Mouse (Mus musculus) limb, embryonic 15.5 days (tissue): ENCODE measurements around the gene Sprr2b. TPM values are rescaled to one million over a fixed set of nuclear protein-coding genes. Genes with fewer than 3 reads are reported as not detected.
A peak's percentile ranks its signal among the peaks of the same experiment; 100 is the strongest.
"Not testable (repeated sequence)": the region's sequence is repeated elsewhere in the genome, so short reads cannot be mapped to it uniquely, and the experiment has no call there.

Experiments used
- ATAC-seq: fragments of 200-750 bp; cut with Nextera tagmentation; 2 replicates; pipeline ENCODE4 v1.8.0; 2017; ENCODE audit warnings: low read depth, moderate TSS enrichment; ENCODE audit not compliant: insufficient number of reproducible peaks, low FRiP score, low TSS enrichment
- H3K27ac ChIP-seq: fragments of 300-500 bp; sonication (generic); 2 replicates; pipeline ENCODE4 v1.5.1; 2015; ENCODE audit warnings: moderate library complexity, mild to moderate bottlenecking, inconsistent platforms
- H3K27me3 ChIP-seq: fragments of 300-500 bp; sonication (generic); 2 replicates; pipeline ENCODE4 v1.6.1; 2015; ENCODE audit warnings: inconsistent platforms
- H3K36me3 ChIP-seq: fragments of 300-500 bp; sonication (generic); 2 replicates; pipeline ENCODE4 v1.6.1; 2015; ENCODE audit warnings: inconsistent platforms
- H3K4me1 ChIP-seq: fragments of 300-500 bp; sonication (generic); 2 replicates; pipeline ENCODE4 v1.6.1; 2015; ENCODE audit warnings: inconsistent platforms
- H3K4me2 ChIP-seq: fragments of 300-500 bp; sonication (generic); 2 replicates; pipeline ENCODE4 v1.6.1; 2015; ENCODE audit warnings: mild to moderate bottlenecking, inconsistent platforms
- H3K4me3 ChIP-seq: fragments of 300-500 bp; sonication (generic); 2 replicates; pipeline ENCODE4 v1.5.1; 2015; ENCODE audit warnings: mild to moderate bottlenecking, inconsistent platforms
- H3K9ac ChIP-seq: fragments of 300-500 bp; sonication (generic); 2 replicates; pipeline ENCODE4 v1.6.1; 2015; ENCODE audit warnings: inconsistent platforms
- H3K9me3 ChIP-seq: fragments of 300-500 bp; sonication (generic); 2 replicates; pipeline ENCODE4 v1.6.1; 2016; ENCODE audit warnings: inconsistent platforms
- WGBS: fragments of 180-500 bp; shearing (Covaris S2); methylation state at CpG from one replicate; pipeline ENCODE4 v1.1.7; 2015; 5-methylcytosine and 5-hydroxymethylcytosine counted together
- polyA plus RNA-seq: library from polyadenylated mRNA; unstranded; fragments of >200 nt; fragmentation: Nextera tagmentation; extraction: Ambion mirVana; gene quantifications from 2 replicates; pipeline ENCODE4 v1.2.1, GENCODE M21; 2015

The Sprr2b gene
- polyA plus RNA-seq: 0.91 and 3.6 TPM in 2 replicates

GRCm38 (mm10) chr3:92316320-92316719 lies at the start of gene Sprr2b:
Gene Sprr2b (plus strand): TSS chr3:92316620.
- no peaks in the 10 kb centered on the region for H3K36me3 ChIP-seq
- no peaks in the 10 kb centered on the region for H3K9me3 ChIP-seq
- no peak within 1 kb of the TSS for H3K4me3 ChIP-seq
- ATAC-seq: no peak
- H3K4me2 ChIP-seq: no peak within 1 kb of the TSS
- WGBS: 74% methylated on average over 2 of the region's 2 CpGs
- H3K27me3 ChIP-seq: no peaks in the 10 kb centered on the region
- no peak within 1 kb of the TSS for H3K9ac ChIP-seq
- no peaks in the 10 kb centered on the region for H3K4me1 ChIP-seq
- H3K27ac ChIP-seq: no peak within 1 kb of the TSS

DNA sequence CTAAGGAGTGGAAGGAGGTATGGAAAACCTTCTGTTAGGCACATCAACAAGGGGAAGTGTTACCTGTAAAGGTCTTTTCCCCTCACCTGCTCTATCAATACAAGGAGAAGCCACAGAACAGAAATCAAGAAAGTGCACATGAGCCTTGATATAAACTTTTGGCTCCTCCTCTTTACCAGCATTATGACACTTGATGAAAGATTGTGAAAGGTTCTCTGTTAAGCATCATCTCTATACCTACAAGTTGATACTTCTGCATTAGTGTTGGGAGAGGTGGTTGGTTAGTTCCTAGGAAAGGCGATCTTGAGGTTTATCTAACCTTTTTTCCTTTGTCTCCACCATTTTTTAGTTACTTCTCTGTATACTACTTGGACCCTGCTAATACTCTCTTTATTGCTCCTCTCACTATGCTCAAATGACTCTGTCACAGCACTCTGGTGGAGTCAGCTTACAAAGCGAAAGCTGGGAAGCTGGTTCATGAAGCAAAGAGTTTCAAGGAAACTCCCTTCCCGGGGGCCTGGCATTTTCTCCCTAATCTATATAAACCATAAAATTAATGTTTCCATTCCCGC lies 44.9 kb upstream of the Sprr2b start:
- not testable (repeated sequence) for H3K4me3 ChIP-seq, H3K27ac ChIP-seq, ATAC-seq, H3K27me3 ChIP-seq, H3K9me3 ChIP-seq, H3K4me2 ChIP-seq, H3K9ac ChIP-seq, H3K4me1 ChIP-seq, H3K36me3 ChIP-seq
- no CpG with 5 or more reads among the region's 4 CpGs for WGBS

DNA sequence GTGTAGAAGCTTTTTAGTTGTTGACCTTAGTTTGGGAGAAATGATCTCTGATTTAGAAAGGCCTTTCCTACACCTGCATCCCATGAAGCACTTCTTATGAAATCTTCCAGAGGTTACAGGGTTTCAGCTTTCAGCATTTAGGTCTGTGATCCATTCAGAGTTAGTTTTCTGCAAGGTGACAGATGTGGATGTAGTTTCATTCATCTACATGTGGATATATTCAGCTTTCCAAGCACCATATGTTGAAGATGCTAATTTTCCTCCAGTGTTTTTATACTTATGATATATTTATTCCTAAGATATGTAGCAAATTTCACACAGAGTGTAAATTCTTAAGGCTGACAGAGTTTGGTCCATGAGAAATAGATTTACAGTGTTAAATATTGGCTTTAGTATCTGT lies 42.9 kb upstream of the Sprr2b start:
- ATAC-seq: peak; percentile 22; the same call in 1 of the 2 replicates
- H3K4me2 ChIP-seq, H3K4me1 ChIP-seq, H3K9me3 ChIP-seq, H3K36me3 ChIP-seq, H3K9ac ChIP-seq, H3K4me3 ChIP-seq, H3K27me3 ChIP-seq, H3K27ac ChIP-seq: not testable (repeated sequence)

DNA sequence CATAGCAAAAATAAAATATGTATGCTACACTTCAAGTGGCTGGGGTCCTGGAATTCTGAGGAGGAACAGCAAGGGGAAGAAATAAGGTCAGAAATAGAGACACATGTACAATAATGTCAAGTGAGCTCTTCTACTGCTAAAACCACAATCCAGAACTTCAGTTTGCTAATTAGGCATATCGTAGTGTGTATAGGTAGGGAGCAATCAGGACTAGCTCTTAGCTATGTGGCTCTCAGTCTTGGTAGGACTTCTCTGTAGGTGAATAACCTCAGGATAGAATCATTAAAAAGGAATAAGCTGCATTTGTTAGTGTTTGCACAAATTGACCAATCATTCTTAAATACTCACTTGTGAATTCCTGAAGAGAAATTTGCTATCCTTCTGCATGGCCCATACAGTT lies 42.4 kb upstream of the Sprr2b start:
- H3K9ac ChIP-seq, H3K27ac ChIP-seq, H3K4me2 ChIP-seq, H3K4me3 ChIP-seq, H3K4me1 ChIP-seq, H3K9me3 ChIP-seq, H3K27me3 ChIP-seq, H3K36me3 ChIP-seq: not testable (repeated sequence)
- 0 out of 2 replicates have a peak, but pooled peaks have one; percentile 14 for ATAC-seq
- no CpG with 5 or more reads among the region's 1 CpGs for WGBS

GRCm38 (mm10) chr3:92279663-92280062 lies 36.8 kb upstream of the Sprr2b start:
- not testable (repeated sequence) for ATAC-seq, H3K9me3 ChIP-seq, H3K27ac ChIP-seq, H3K36me3 ChIP-seq, H3K9ac ChIP-seq, H3K4me1 ChIP-seq, H3K4me2 ChIP-seq, H3K4me3 ChIP-seq, H3K27me3 ChIP-seq

GRCm38 (mm10) chr3:92280963-92281606 lies 35.3 kb upstream of the Sprr2b start:
- ATAC-seq, H3K27ac ChIP-seq, H3K4me3 ChIP-seq, H3K4me1 ChIP-seq, H3K27me3 ChIP-seq, H3K9ac ChIP-seq, H3K9me3 ChIP-seq, H3K4me2 ChIP-seq, H3K36me3 ChIP-seq: not testable (repeated sequence)
- WGBS: 81% methylated on average over 5 of the region's 12 CpGs

DNA sequence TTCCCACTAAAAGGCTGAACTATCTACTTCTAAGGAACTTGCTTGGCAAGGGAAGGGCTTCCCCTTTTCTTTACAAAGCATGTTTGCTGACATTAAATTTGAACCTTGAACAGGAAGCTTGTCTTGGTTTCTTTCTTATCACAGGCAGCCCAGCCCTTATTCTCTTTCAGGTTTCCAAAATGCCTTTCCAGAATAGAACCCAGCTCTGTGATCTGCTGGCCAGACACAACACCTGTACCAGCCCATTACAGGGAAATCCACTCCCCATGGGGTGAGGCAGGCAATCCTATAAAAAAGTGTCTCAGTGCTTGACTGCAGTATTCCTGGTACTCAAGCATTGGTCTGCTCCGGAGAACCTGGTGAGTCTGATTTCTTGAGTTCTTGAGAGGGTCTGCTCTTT lies 31.3 kb upstream of the Sprr2b start, which contains the start of gene Sprr2a3:
Gene Sprr2a3 (plus strand): TSS at position 317 of the 400 bp plus-strand sequence.
- not testable (repeated sequence) for H3K9ac ChIP-seq, H3K27ac ChIP-seq, H3K27me3 ChIP-seq, ATAC-seq, H3K36me3 ChIP-seq, H3K9me3 ChIP-seq, H3K4me1 ChIP-seq, H3K4me3 ChIP-seq, H3K4me2 ChIP-seq
- 71% methylated on average over 1 of the region's 1 CpGs for WGBS

- H3K9me3 ChIP-seq, H3K9ac ChIP-seq, H3K4me1 ChIP-seq, H3K36me3 ChIP-seq, ATAC-seq, H3K27ac ChIP-seq, H3K27me3 ChIP-seq, H3K4me2 ChIP-seq, H3K4me3 ChIP-seq: not testable (repeated sequence)
- 86% methylated on average over 6 of the region's 6 CpGs for WGBS
Measured at GRCm38 (mm10) chr3:92288489-92288888, 27.9 kb upstream of the Sprr2b start.

- WGBS: 80% methylated on average over 1 of the region's 1 CpGs
- no peak overlapping the region for H3K9ac ChIP-seq
- no peaks in the 10 kb centered on the region for H3K36me3 ChIP-seq
- H3K27me3 ChIP-seq: no peaks in the 10 kb centered on the region
- no peaks in the 10 kb centered on the region for H3K4me1 ChIP-seq
- H3K27ac ChIP-seq: no peak overlapping the region
- no peak for ATAC-seq
- H3K9me3 ChIP-seq: no peaks in the 10 kb centered on the region
- H3K4me2 ChIP-seq: no peak overlapping the region
- no peak overlapping the region for H3K4me3 ChIP-seq
Measured at GRCm38 (mm10) chr3:92307406-92307805, 9.0 kb upstream of the Sprr2b start.

DNA sequence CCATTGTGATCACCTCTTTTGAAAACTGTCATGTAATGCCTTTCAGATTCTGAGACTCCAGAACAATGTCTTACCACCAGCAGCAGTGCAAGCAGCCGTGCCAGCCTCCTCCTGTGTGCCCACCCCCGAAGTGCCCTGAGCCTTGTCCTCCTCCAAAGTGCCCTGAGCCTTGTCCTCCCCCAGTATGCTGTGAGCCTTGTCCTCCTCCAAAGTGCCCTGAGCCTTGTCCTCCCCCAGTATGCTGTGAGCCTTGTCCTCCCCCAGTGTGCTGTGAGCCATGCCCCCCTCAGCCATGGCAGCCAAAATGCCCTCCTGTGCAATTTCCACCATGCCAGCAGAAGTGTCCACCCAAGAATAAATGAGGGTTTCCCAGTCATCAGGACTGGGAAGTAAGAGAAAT lies 964 bp downstream of the Sprr2b start:
- Histone ChIP-seq H3K4me3 (no peak overlapping the region), H3K27me3 (no peaks in the 10 kb centered on the region), H3K4me2 (no peak overlapping the region), H3K27ac (no peak overlapping the region), H3K9ac (no peak overlapping the region), H3K9me3 (no peaks in the 10 kb centered on the region), H3K36me3 (no peaks in the 10 kb centered on the region), H3K4me1 (no peaks in the 10 kb centered on the region)
- ATAC-seq: no peak
- 77% methylated on average over 2 of the region's 2 CpGs for WGBS

DNA sequence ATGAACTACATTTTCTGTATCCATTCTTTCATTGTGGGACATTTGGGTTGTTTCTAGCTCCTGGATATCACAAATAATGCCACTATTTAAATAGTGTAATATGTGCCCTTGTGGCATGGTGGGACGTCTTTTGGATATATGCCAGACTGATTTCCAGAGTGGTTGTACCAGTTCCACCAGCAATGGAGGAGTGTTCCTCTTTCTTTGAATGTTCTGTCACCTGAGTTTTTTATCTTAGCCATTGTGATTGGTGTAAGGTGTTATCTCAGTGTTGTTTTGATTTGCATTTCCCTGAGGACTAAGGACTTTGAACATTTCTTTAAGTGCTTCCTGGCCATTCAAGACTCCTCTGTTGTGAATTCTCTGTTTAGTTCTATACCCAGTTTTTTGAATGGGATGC lies 19.9 kb downstream of the Sprr2b start:
- Histone ChIP-seq H3K27me3 (no peaks in the 10 kb centered on the region), H3K9me3 (no peaks in the 10 kb centered on the region), H3K27ac (no peak overlapping the region), H3K4me2 (no peak overlapping the region), H3K4me1 (no peaks in the 10 kb centered on the region), H3K4me3 (no peak overlapping the region), H3K36me3 (no peaks in the 10 kb centered on the region), H3K9ac (no peak overlapping the region)
- WGBS: 64% methylated on average over 1 of the region's 1 CpGs
- no peak for ATAC-seq

DNA sequence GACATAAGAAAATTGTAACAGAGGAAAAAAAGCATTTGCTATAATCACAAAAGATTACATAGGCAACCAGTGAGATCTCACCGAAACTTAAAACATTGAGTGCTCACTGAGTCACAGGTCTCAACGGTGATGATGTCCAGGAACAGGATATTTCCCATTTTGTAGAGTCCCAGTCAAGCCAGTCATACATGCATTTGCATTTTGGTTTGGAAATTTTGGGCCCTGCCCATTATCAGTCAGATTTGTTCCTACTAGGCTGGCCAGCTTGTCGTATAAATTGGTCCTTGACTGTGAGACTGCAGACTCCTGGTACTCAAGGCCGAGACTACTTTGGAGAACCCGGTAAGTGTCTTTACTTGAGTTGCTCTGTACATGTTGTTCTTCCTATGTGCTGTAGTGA lies 22.4 kb downstream of the Sprr2b start, which contains the start of gene Sprr2d:
Gene Sprr2d (plus strand): TSS at position 301 of the 400 bp plus-strand sequence.
- Histone ChIP-seq H3K27me3 (no peaks in the 10 kb centered on the region), H3K27ac (no peak within 1 kb of the TSS), H3K4me1 (no peaks in the 10 kb centered on the region), H3K9ac (no peak within 1 kb of the TSS), H3K36me3 (no peaks in the 10 kb centered on the region), H3K9me3 (no peaks in the 10 kb centered on the region), H3K4me3 (no peak within 1 kb of the TSS), H3K4me2 (no peak within 1 kb of the TSS)
- ATAC-seq: no peak
- 87% methylated on average over 5 of the region's 5 CpGs for WGBS

GRCm38 (mm10) chr3:92351843-92352242 lies 35.4 kb downstream of the Sprr2b start, which contains the start of gene Sprr2e:
Gene Sprr2e (plus strand): TSS chr3:92352143.
- Histone ChIP-seq H3K9me3 (no peaks in the 10 kb centered on the region), H3K4me1 (no peaks in the 10 kb centered on the region), H3K9ac (no peak within 1 kb of the TSS), H3K4me2 (no peak within 1 kb of the TSS), H3K4me3 (no peak within 1 kb of the TSS), H3K27ac (no peak within 1 kb of the TSS), H3K27me3 (no peaks in the 10 kb centered on the region), H3K36me3 (no peaks in the 10 kb centered on the region)
- ATAC-seq: no peak
- 83% methylated on average over 2 of the region's 2 CpGs for WGBS
